Mouse (Mus musculus) erythroid progenitor cell, adult 5-6 weeks (primary cell): ENCODE data around the gene Gm21972. TPM values are rescaled to one million over a fixed set of nuclear protein-coding genes. Genes with fewer than 3 reads are reported as not detected.

Source experiments
- total RNA-seq, 2 experiments: library from RNA; stranded (forward) in 1 of 2; stranded (reverse) in 1 of 2; fragments of 150-400 nt in 1 of 2; fragments of 186-747, 209-891 nt in 1 of 2; gene quantifications; 2 replicates each; pipeline versions ENCODE4 v1.2.3 to v1.2.4; 2015 to 2017; ENCODE audit warnings: low replicate concordance in 2 of 2

Gene Gm21972
- total RNA-seq, 2 experiments from 2014 or later: 34.8 TPM; not detected in 1

Other genes with a start within 250 kb of the Gm21972 start
- 3.4 and 9.4 TPM in 2 replicates for gene Itm2c, start 239.4 kb upstream of the Gm21972 start, total RNA-seq (2015; ENCODE audit: low replicate concordance)
- gene Itm2c, start 239.4 kb upstream of the Gm21972 start, total RNA-seq (2017; ENCODE audit: low replicate concordance): 6.3 and 12.1 TPM in 2 replicates
- gene 4933407L21Rik, start 205.2 kb upstream of the Gm21972 start, total RNA-seq (2015; ENCODE audit: low replicate concordance): not detected in 2 replicates
- gene 4933407L21Rik, start 205.2 kb upstream of the Gm21972 start, total RNA-seq (2017; ENCODE audit: low replicate concordance): not detected in 2 replicates
- gene Gpr55, start 172.6 kb upstream of the Gm21972 start, total RNA-seq (2015; ENCODE audit: low replicate concordance): not detected in 2 replicates
- 0.39 TPM in 1 of 2 replicates, not detected in the other for gene Gpr55, start 172.6 kb upstream of the Gm21972 start, total RNA-seq (2017; ENCODE audit: low replicate concordance)
- gene Spata3, start 116.8 kb upstream of the Gm21972 start, total RNA-seq (2015; ENCODE audit: low replicate concordance): not detected in 2 replicates
- not detected in 2 replicates for gene Spata3, start 116.8 kb upstream of the Gm21972 start, total RNA-seq (2017; ENCODE audit: low replicate concordance)
- gene 2810459M11Rik, start 87.8 kb upstream of the Gm21972 start, total RNA-seq (2015; ENCODE audit: low replicate concordance): not detected in 2 replicates
- gene 2810459M11Rik, start 87.8 kb upstream of the Gm21972 start, total RNA-seq (2017; ENCODE audit: low replicate concordance): not detected in 2 replicates
- 54.8 and 84.7 TPM in 2 replicates for gene Psmd1, start 69.2 kb upstream of the Gm21972 start, total RNA-seq (2015; ENCODE audit: low replicate concordance)
- gene Psmd1, start 69.2 kb upstream of the Gm21972 start, total RNA-seq (2017; ENCODE audit: low replicate concordance): 83.6 and 94.6 TPM in 2 replicates
- not detected in 2 replicates for gene Htr2b, start 21.7 kb upstream of the Gm21972 start, total RNA-seq (2015; ENCODE audit: low replicate concordance)
- 0.51 TPM in 1 of 2 replicates, not detected in the other for gene Htr2b, start 21.7 kb upstream of the Gm21972 start, total RNA-seq (2017; ENCODE audit: low replicate concordance)
- gene Armc9, start 21.1 kb downstream of the Gm21972 start, total RNA-seq (2015; ENCODE audit: low replicate concordance): 13.7 and 24.3 TPM in 2 replicates
- gene Armc9, start 21.1 kb downstream of the Gm21972 start, total RNA-seq (2017; ENCODE audit: low replicate concordance): 7.5 and 24.4 TPM in 2 replicates
- 1.4 TPM in 1 of 2 replicates, not detected in the other for gene B3gnt7, start 169.2 kb downstream of the Gm21972 start, total RNA-seq (2015; ENCODE audit: low replicate concordance)
- not detected in 2 replicates for gene B3gnt7, start 169.2 kb downstream of the Gm21972 start, total RNA-seq (2017; ENCODE audit: low replicate concordance)
- gene Ncl, start 225.8 kb downstream of the Gm21972 start, total RNA-seq (2015; ENCODE audit: low replicate concordance): 148 and 176 TPM in 2 replicates
- 169 and 177 TPM in 2 replicates for gene Ncl, start 225.8 kb downstream of the Gm21972 start, total RNA-seq (2017; ENCODE audit: low replicate concordance)